Mouse (Mus musculus): ENCODE data around the gene Psap.
A peak's percentile ranks its signal among the peaks of the same experiment; 100 is the strongest.

The Psap gene

GRCm38 (mm10) chr10:60349056-60349455 is 71.6 kb downstream of the Psap start:
- no peak for DNase-seq (ENCODE audit: low spot score)

- DNase-seq (ENCODE audit: low spot score): no peak
These were observed 72.2 kb downstream of the Psap start for GRCm38 (mm10) chr10:60349644-60350043.

- DNase-seq (ENCODE audit: low spot score): no peak
These were observed 72.8 kb downstream of the Psap start for GRCm38 (mm10) chr10:60350077-60350804.

- DNase-seq (ENCODE audit: low spot score): peak; percentile 93
These were observed 73.4 kb downstream of the Psap start for GRCm38 (mm10) chr10:60350805-60351167.

- DNase-seq (ENCODE audit: low spot score): no peak
These were observed 73.8 kb downstream of the Psap start for GRCm38 (mm10) chr10:60351248-60351647.

- peak; percentile 52 for DNase-seq (ENCODE audit: low spot score)
These were observed 74.5 kb downstream of the Psap start for GRCm38 (mm10) chr10:60351761-60352455.
